Mouse (Mus musculus) megakaryocyte, adult 5-6 weeks (primary cell): ENCODE results near the gene Myof. TPM values are rescaled to one million over a fixed set of nuclear protein-coding genes. Genes with fewer than 3 reads are reported as not detected.

Experiments
- ATAC-seq: 2 replicates; pipeline ENCODE4 v1.8.0; 2016; ENCODE audit warnings: mild to moderate bottlenecking, inconsistent platforms; ENCODE audit not compliant: poor library complexity, severe bottlenecking
- total RNA-seq, 2 experiments: library from RNA; stranded (forward) in 1 of 2; stranded (reverse) in 1 of 2; fragments of 153-499, 151-499 nt in 1 of 2; fragments of 221-1000, 200-1000 nt in 1 of 2; gene quantifications; 2 replicates each; pipeline versions ENCODE4 v1.2.3 to v1.2.4; 2015 to 2017

Myof gene
- 11.1 and 12.2 TPM in 2 replicates for total RNA-seq (2015)
- 6.0 and 9.0 TPM in 2 replicates for total RNA-seq (2017)

DNA sequence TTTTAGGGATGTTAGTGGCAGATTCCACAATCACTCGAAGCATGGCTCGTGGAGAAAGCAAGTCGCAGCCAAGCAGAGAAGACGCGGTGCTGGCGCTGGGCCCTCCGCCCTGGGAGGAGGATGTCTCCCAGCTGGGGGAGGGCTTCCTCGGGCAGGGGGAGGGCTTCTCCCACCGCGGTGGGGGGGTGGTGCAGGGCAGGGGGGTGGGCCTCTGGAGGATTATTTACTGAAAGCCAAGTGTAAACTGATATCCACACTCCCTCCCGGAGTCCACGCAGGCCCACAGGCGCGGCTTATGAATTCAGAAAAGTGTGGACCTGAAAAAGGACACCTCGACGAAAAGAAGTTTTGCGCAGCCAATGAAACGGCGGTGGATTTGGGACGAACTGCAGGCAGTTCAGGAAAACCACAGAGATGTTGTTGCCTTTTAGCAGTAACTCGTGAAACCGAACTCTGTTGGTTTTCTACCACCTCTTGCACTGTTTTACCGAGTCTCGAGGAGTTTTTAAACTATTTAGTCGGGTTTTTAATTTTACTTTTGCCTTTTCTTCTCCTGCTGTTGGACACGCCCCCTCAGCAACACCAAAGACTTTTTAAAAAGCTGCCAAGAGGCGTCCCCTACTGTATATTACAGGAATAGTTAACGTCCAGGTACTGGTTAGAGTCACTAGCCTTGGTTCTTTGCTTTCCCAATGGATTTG is at the start of gene Myof:
Myof (minus strand) TSS at position 297 of the 701 bp plus-strand sequence.
- ATAC-seq = peak; percentile 69

DNA sequence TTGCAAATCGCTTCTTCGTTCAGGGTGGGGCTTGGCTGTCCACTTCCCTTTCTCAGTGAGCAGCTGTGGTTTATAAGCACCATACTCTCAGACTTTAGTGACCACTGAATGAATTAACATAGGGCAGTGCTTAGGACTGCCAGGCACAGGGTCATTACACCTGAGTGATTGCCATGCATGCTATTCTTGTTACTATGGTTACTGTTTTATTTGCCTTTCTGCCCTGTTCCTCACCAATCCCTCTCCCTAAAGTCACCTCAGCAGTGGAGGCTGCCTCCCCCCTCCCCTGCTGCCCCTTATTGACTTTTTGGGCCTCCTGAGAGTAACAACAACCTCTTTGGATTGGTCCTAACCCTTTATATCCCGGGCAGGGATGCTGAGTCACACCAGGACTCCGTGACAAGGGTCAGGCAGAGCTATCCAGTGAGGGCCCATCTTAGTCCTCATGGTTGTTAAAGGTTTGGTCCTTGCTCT is 48.2 kb upstream of the Myof start:
- ATAC-seq = peak; percentile 84

DNA sequence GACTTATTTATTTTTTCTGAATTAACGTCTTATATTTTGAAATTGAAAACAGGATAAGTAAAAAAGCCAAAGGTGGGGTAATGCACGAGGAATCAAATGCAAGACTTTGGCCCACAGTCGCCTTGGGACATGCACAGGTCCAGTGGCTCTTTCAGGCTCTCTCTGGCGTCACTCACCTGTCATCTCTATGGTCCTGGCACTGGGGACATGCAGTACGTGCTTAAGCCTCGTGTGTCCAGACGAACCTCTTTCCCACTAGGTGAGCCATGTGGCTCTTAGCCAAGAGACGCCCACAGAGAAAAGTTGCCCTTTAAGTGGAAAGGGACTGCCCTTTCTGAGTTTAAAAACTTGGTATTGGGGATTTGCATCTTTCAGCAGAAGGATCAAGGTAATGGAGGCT is 46.0 kb upstream of the Myof start:
- ATAC-seq = no peak

DNA sequence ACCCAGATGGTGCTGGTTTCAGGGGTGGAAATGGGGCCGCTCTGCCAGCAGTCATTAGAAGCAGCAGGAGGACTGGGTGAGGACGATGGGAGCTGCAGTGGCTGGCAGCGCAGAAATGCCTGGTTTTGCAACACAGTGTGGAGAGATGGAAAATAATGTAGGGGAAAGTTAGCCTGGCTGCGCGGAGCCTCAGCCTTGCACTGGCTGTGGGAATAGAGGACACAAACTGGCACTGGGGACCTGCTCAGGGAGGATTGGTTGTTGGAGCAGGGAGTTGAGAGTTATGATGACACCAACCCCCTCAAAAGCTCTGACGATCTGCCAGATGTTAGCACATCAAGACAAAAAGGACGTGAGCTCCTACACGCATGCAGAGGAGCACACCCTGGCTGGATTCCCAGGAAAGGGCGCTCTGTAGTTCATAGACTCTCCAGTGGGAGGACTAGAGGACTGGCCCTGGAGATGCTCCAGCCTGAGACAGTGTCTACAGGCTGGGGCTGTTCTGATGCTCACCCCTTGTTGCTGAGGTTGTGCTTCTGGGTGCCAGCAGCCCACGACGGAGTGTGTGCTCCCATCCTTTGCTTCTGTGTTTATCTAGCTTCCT is 43.7 kb upstream of the Myof start:
- no peak for ATAC-seq

DNA sequence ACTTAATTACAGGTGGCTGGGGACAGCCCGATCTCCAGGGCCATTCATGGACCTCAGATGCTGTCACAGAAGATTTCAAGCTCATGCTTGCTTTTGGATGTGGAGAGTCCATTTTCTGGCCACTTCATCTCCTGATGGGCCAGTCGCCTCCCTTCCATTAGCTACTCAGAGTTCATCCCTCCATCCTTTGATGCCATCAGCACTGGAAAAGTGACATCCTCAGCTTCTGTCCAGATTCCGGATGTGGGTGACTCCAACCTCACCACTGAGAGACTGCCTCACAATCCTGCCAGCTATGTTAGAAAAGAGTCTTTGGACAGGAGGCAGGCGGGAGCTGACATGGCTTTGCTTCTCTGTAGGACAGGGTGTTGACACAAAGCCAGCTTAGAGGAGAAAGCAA is 42.5 kb upstream of the Myof start:
- ATAC-seq = no peak

DNA sequence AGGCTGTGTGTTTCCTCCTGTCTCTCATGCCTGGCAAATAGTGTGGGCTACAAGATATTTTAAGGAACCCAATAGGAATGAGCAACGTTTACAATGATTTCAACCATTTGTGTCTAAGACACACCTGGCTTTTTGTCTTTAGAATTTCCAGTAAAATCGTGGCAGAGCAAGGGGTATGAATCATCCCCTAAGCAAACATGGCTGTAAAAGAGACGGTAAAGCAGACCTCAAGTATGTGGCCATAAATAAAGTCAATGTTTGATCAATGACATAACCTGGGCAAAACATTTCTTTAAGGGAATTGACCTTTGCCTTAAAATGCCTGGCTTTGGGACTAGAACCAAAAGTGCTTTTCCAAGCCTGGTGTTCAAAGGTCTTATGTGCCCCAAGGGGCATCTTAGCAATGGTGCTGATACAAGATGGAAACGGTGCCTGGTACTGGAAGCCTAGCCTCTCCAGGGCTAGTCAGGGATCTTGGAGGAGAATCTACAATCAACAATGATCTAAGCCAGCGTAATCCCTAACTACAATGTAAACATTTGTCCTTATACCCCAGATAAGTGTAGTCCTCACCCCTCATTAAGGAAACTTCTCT is 39.7 kb upstream of the Myof start:
- no peak for ATAC-seq

DNA sequence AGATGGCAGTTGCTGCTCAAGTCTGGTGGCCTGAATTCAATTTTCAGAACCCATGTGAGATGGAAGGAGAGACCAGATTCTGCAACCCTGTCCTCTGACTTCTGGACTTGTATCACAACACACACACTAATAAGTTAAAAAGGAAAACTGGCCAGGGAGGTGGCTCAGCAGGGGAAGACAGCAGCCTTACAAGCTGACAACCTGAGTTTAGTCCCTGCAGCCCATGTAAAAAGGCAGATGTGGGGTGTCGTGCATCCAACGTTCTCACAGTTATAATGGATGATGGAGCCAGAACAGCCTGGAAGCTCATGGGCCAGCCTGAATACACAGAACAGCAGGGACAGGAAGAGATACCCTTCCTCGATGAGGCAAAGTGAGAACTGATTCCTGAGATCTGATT is 38.0 kb upstream of the Myof start:
- ATAC-seq = no peak

DNA sequence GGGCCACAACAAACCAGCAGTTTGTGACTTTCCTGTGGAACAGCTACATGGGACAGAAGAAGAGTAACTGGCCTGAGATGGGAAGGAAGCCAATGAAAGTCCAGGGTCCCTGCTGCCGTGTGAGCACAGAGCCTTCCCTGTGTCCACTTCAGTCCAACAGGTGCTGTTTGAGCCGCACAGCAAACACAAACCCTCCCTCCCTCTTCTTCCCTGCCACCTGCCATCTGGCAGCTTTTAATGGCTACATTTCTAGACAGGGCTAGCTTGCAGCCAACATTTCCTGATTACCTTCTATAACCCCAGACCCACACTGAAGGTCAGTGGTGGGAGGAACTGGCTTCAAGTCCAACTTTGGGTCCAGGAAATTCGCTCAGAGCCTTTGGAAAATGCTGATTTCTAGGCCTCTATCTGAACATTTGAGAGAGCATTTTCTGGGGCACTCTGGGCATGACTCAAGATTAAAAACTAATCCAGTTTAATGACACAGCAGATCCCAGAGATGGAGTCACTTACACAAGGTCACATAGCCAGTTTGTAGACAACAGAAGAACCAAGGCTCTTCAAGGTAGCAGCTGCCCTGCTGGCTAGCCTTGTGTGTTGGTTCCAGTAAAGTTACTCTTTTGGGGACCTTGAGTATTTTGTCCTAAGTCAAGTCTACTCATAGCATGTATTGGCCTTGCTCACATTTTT is 34.6 kb upstream of the Myof start:
- ATAC-seq = no peak

DNA sequence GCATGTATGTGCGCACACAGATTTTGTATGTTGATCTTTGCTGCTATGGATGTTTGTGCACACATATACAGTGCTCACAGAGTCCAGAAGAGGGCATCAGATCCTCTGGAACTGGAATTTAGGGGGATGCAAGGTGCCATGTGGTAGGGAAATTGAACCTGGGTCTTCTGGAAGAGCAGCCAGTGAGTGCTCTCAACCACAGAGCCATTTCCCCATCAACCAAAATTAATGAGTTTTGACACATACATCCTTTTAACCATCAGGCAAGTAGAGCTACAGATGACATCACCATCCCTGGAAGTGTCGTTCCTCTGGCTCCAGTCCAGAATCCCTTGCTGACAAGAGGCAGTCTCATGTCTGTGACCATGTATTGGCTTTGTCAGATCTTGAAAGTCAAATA is 32.9 kb upstream of the Myof start:
- ATAC-seq = no peak

DNA sequence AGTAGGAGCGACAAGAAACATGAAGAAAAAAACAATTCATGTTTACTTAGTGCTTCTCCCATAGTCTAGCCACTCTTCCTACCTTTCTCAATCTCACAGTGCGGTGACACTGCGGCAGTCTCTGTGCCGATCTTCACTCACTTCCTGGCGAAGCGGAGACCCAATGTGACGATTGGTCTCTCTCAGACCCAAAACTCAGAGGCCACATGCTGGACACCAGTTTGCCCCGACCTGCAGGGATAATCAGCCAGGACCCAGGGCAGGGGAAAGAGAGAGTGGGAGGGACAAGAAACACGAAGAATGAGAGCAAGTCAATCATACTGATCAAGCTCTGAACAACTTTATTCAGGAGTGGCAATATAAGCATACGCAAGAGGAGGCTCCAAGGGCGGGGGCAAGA is 31.7 kb upstream of the Myof start:
- ATAC-seq = no peak

DNA sequence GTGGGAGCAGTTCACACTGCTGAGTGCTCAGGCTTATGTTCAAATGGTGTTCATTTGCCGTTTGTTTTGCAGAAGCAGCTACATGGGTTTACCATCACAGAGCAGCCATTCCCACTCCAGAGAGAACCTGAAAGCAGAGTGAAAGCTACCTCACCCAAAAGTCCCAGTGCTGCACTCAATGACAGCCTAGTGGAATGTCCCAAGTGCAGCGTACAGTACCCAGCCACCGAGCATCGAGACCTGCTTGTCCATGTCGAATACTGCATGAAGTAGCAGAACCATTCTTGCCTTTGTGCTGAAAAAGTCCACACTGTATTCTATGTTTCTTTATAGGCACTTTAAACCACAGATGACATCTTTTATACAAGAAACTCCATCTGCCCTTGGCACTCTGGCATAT is 29.8 kb upstream of the Myof start:
- no peak for ATAC-seq

DNA sequence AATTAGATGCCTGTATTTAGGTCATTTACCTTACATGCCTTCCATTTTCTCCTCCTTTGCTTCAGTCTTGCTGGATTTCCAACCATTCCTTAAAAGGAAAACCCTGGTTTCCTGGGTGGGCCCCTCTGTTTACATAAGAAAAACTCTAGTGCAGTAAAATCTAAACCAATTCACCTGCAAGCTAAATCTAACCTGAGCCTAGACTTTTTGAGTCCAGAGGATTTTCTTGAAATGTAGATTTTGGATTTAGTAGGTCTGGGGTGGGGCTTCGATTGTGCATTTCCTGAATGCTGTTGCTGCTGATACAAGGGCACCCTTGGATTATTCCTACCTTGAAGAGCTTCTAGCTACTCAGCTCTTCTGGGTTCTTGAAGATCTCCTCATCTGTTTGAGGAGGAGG is 20.7 kb upstream of the Myof start:
- ATAC-seq = no peak

DNA sequence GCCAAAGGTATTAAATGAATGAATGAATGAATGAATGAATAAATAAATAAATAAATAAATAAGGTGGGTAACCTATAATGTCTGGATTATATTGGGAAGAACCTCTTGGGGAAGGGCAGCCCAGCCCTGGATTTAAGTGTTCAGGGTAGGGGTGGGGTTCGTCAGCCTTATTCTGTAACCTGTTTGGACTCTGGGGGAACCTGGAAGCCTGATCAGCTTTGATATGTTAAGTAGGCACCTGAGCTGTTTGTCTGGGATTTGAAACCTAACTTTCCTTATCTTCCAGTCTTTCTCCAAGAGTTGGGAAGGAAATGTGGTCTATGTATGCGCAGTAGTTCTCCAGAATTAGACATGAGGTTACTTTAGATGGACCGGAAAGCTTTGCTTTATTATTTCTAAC is 19.8 kb upstream of the Myof start:
- ATAC-seq = no peak

DNA sequence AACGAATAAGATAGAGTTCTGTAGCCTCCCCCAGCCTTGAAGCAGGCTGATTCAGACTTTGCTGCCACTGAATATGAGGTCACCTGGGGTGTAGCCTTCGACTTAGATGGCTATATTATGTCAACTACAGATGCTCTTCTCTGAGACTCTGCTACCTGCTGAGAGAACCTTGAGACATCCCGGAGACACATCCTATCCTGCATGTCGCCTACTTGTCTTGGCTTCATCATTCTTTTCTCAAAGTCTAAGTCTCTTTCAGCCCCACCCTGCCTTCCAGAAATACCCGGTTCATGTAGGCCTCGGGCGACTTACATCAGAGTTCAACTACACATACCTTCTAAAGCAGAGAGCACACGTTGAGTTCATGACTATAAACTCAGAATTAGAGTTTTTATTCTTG is 13.6 kb upstream of the Myof start:
- ATAC-seq = no peak

DNA sequence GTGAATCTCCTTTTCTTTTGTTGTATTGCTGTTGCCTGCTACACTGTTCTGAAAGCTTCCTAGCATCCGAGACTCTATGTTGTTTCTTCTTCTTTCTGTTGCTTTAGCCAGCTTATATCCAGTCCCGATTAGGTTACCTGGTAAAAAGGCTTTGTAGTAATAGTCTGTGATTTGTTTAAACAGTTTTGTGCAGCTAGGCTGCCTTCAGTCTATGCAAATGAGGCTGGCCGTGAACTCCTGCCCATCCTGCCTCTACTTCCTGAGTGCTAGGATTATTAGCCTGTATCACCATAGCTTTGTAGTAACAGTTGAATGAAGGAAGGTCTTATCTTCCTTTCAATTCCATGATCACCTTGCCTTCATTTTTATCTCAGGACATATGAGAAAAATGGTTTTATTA is 12.9 kb upstream of the Myof start:
- no peak for ATAC-seq

DNA sequence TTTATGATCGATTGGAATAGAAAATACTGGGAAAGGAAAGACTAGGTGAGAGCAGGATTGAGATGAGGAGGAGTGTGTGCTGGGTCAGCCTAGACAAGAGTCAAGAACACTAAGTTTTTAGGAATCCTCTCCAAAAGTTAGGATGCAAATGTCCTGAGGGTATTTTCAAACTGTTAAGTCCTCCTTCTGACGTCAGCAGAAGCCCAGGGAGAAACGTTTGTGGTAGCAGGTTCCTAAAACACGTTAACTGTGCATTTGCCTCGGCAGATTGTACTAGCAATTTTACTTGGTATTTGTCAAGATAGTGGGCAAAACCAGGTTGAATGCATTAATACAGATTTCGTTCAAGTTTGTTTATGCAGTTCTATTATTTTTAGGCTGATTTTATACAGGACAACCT is 12.4 kb upstream of the Myof start:
- ATAC-seq = no peak

DNA sequence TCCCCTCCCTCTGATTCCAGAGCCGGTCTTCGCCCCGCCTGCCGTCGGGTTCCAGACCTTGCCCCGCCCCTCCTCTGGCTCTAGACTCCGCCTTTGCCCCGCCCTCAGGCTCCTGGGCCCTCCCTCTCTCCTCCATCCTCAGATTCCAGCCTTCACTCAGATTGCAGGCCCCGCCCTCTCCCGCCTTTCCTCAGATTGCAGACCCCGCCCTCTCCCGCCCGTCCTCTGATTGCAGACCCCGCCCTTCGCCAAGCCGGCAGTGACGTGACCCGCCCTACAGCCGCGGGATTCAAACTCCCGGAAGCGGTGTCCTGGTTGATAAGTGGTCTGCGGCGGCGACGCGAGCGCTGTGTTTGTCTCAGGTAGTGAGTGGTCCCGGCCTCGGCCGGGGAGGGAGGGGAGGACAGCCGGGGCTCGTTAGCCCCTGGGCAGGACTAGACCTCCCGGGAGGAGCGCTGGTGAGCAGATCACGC is 11.4 kb upstream of the Myof start, which contains the start of gene Cep55:
Cep55 (plus strand) TSS at position 292 of the 473 bp plus-strand sequence.
- ATAC-seq = peak; percentile 92

DNA sequence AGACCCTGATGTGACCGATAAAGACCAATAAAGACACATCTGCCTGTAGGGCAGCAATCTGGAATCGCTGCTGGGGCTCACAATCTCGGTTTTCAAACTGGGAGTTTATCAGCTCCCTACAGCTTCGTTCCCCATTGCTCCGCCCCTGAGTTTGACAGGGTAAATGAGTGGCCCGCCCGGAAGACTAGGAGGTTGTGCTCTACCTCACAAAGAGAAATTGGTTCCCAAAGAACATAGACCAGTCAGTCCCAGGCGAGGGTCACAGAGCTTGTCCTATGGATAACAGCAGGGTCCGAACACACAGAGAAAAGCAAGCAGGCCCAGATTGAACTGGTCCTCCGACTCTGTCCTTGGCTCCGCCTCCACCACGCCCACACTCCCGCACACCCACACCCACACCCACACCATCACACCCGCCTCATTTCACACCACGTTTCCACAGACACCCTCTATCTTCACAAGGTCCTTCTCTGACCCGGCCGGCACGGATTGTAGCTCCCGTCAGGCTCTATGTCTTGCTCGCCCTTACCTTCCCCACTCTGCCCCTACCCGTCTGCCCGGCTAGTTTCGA is 10.9 kb upstream of the Myof start:
- ATAC-seq = peak; percentile 81

DNA sequence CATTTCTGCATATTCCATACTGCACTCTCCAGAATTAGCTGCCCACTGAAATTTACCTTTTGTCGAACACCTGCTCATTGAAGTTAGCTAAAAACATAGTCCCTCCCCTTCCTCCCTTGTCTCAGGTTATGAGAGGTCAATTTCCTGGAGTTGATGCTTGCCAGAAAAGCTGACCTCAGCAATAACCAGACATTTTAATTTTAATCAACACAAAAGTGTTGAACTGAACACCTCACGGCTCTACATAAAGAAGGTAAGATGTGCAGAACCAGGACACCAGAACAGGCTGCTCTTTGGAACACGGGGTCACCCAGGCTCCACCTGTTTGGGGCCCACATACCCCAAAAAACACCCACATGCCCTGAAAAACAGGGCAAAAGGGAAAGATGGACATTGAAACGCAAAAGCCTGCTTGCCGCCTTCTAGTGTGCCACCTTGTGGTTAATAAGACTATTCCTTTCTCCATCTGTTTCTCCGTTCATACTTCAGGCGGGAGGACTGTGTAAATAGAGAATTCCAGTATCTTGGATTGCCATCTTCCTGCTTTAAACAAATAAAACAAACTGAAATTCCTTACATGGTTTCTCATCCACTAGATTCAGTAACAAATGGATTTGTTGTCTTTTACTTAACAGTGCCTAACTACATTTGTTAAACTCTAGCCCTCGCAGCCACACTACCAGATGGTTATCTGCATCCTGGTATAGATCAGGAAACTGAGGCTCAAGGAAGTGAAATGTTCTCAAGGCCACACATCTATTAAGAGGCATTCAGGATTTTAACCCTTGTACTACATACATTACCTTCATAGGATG is 10.1 kb upstream of the Myof start:
- no peak for ATAC-seq

DNA sequence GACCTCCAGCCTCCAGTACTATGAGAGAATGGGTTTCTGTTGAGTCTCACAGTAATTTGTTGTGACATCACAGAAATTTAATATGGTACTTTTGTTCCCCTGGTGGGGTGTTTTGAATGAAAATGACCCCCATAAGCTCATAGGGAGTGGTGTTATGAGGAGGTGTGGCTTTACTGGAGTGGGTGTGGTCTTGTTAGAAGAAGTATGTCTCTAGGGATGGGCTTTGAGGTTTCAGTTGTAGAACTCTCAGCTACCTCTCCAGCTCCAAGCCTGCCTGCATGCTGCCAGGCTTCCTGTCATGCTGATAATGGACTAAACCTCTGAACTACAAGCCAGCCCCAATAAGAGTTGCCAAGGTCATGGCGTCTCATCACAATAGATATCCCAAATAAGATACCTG is 6.3 kb upstream of the Myof start:
- ATAC-seq = no peak
